Mouse (Mus musculus): ENCODE data around the gene F5. TPM values are rescaled to one million over a fixed set of nuclear protein-coding genes. Genes with fewer than 3 reads are reported as not detected.

The F5 gene
- polyA plus RNA-seq, 1 experiment from 2014 or later: 6.5 TPM

- Histone ChIP-seq H3K4me1 (replicated peaks; ENCODE audit: control insufficient read depth, insufficient read depth, low read length) (no peaks in the 10 kb centered on the region), H3K36me3 (ENCODE audit: control insufficient read depth, insufficient read depth, low read length) (no peaks in the 10 kb centered on the region), H3K9ac (ENCODE audit: low read depth, low read length) (no peak overlapping the region), H3K4me3 (ENCODE audit: low read depth, low read length) (no peak overlapping the region), H3K27me3 (replicated peaks; ENCODE audit: control insufficient read depth, insufficient read depth, low read length) (no peaks in the 10 kb centered on the region), H3K27ac (ENCODE audit: low read depth, low read length) (no peak overlapping the region), H3K4me2 (no peak overlapping the region), H3K9me3 (ENCODE audit: control insufficient read depth, low read length) (no peaks in the 10 kb centered on the region)
- ATAC-seq (replicated peaks; ENCODE audit: low FRiP score) (no peak), DNase-seq (ENCODE audit: low spot score) (no peak)
- WGBS: 79% methylated on average over 4 of the region's 4 CpGs
These were observed 59.3 kb downstream of the F5 start for GRCm38 (mm10) chr1:164210899-164211298.

GRCm38 (mm10) chr1:164212686-164213085 lies 61.0 kb downstream of the F5 start:
- ATAC-seq (replicated peaks; ENCODE audit: low FRiP score) (no peak), DNase-seq (ENCODE audit: low spot score) (no peak)
- Histone ChIP-seq H3K4me1 (replicated peaks; ENCODE audit: control insufficient read depth, insufficient read depth, low read length) (no peaks in the 10 kb centered on the region; the same call in 1 of the 2 replicates), H3K9me3 (ENCODE audit: control insufficient read depth, low read length) (no peaks in the 10 kb centered on the region), H3K27ac (ENCODE audit: low read depth, low read length) (no peak overlapping the region), H3K4me3 (ENCODE audit: low read depth, low read length) (no peak overlapping the region), H3K36me3 (ENCODE audit: control insufficient read depth, insufficient read depth, low read length) (no peaks in the 10 kb centered on the region), H3K9ac (ENCODE audit: low read depth, low read length) (no peak overlapping the region), H3K27me3 (replicated peaks; ENCODE audit: control insufficient read depth, insufficient read depth, low read length) (no peaks in the 10 kb centered on the region), H3K4me2 (no peak overlapping the region)
- WGBS: 73% methylated on average over 8 of the region's 8 CpGs

- Histone ChIP-seq H3K27ac (ENCODE audit: low read depth, low read length) (no peak overlapping the region), H3K9ac (ENCODE audit: low read depth, low read length) (no peak overlapping the region), H3K36me3 (ENCODE audit: control insufficient read depth, insufficient read depth, low read length) (no peaks in the 10 kb centered on the region), H3K27me3 (replicated peaks; ENCODE audit: control insufficient read depth, insufficient read depth, low read length) (no peaks in the 10 kb centered on the region), H3K4me1 (replicated peaks; ENCODE audit: control insufficient read depth, insufficient read depth, low read length) (peaks cover 2% of the 10 kb centered on the region; the same call in 1 of the 2 replicates), H3K4me2 (no peak overlapping the region), H3K4me3 (ENCODE audit: low read depth, low read length) (no peak overlapping the region), H3K9me3 (ENCODE audit: control insufficient read depth, low read length) (no peaks in the 10 kb centered on the region)
- 72% methylated on average over 8 of the region's 8 CpGs for WGBS
- no peak for DNase-seq (ENCODE audit: low spot score)
- ATAC-seq (replicated peaks; ENCODE audit: low FRiP score): no peak
These were observed 62.6 kb downstream of the F5 start for GRCm38 (mm10) chr1:164214190-164214589.

- Histone ChIP-seq H3K4me3 (ENCODE audit: low read depth, low read length) (no peak overlapping the region), H3K27ac (ENCODE audit: low read depth, low read length) (no peak overlapping the region), H3K4me1 (replicated peaks; ENCODE audit: control insufficient read depth, insufficient read depth, low read length) (peaks cover 2% of the 10 kb centered on the region; the same call in 1 of the 2 replicates), H3K36me3 (ENCODE audit: control insufficient read depth, insufficient read depth, low read length) (no peaks in the 10 kb centered on the region), H3K9me3 (ENCODE audit: control insufficient read depth, low read length) (no peaks in the 10 kb centered on the region), H3K9ac (ENCODE audit: low read depth, low read length) (no peak overlapping the region), H3K27me3 (replicated peaks; ENCODE audit: control insufficient read depth, insufficient read depth, low read length) (no peaks in the 10 kb centered on the region), H3K4me2 (no peak overlapping the region)
- WGBS: 69% methylated on average over 3 of the region's 3 CpGs
- no peak for ATAC-seq (replicated peaks; ENCODE audit: low FRiP score)
- no peak for DNase-seq (ENCODE audit: low spot score)
These were observed 63.5 kb downstream of the F5 start for GRCm38 (mm10) chr1:164215097-164215496.

- 81% methylated on average over 6 of the region's 6 CpGs for WGBS
- no peak overlapping the region for H3K9ac ChIP-seq (ENCODE audit: low read depth, low read length)
- H3K9me3 ChIP-seq (ENCODE audit: control insufficient read depth, low read length): no peaks in the 10 kb centered on the region
- H3K27ac ChIP-seq (ENCODE audit: low read depth, low read length): no peak overlapping the region
- H3K4me1 ChIP-seq (replicated peaks; ENCODE audit: control insufficient read depth, insufficient read depth, low read length): peaks cover 2% of the 10 kb centered on the region; the same call in 1 of the 2 replicates
- no peak overlapping the region for H3K4me3 ChIP-seq (ENCODE audit: low read depth, low read length)
- DNase-seq (ENCODE audit: low spot score): no peak
- H3K4me2 ChIP-seq: no peak overlapping the region
- H3K27me3 ChIP-seq (replicated peaks; ENCODE audit: control insufficient read depth, insufficient read depth, low read length): no peaks in the 10 kb centered on the region
- no peak for ATAC-seq (replicated peaks; ENCODE audit: low FRiP score)
- no peaks in the 10 kb centered on the region for H3K36me3 ChIP-seq (ENCODE audit: control insufficient read depth, insufficient read depth, low read length)
These were observed 63.9 kb downstream of the F5 start for GRCm38 (mm10) chr1:164215540-164215939.

GRCm38 (mm10) chr1:164217791-164218685 lies 66.4 kb downstream of the F5 start:
- 45% methylated on average over 15 of the region's 15 CpGs for WGBS

GRCm38 (mm10) chr1:164220261-164220660 lies 68.6 kb downstream of the F5 start:
- H3K9ac ChIP-seq (ENCODE audit: low read depth, low read length): no peak overlapping the region
- peaks cover 2% of the 10 kb centered on the region; the same call in 1 of the 2 replicates for H3K4me1 ChIP-seq (replicated peaks; ENCODE audit: control insufficient read depth, insufficient read depth, low read length)
- no peak overlapping the region for H3K4me3 ChIP-seq (ENCODE audit: low read depth, low read length)
- DNase-seq (ENCODE audit: low spot score) (no peak), ATAC-seq (replicated peaks; ENCODE audit: low FRiP score) (no peak)
- H3K27me3 ChIP-seq (replicated peaks; ENCODE audit: control insufficient read depth, insufficient read depth, low read length): no peaks in the 10 kb centered on the region
- 84% methylated on average over 4 of the region's 4 CpGs for WGBS
- H3K4me2 ChIP-seq: no peak overlapping the region
- H3K9me3 ChIP-seq (ENCODE audit: control insufficient read depth, low read length): no peaks in the 10 kb centered on the region
- H3K27ac ChIP-seq (ENCODE audit: low read depth, low read length): no peak overlapping the region
- no peaks in the 10 kb centered on the region for H3K36me3 ChIP-seq (ENCODE audit: control insufficient read depth, insufficient read depth, low read length)

More at GRCm38 (mm10) chr1:164217791-164218685, 66.4 kb downstream of the F5 start:
- Histone ChIP-seq H3K4me3 (ENCODE audit: low read depth, low read length) (no peak overlapping the region), H3K9ac (ENCODE audit: low read depth, low read length) (no peak overlapping the region), H3K27me3 (replicated peaks; ENCODE audit: control insufficient read depth, insufficient read depth, low read length) (no peaks in the 10 kb centered on the region), H3K36me3 (ENCODE audit: control insufficient read depth, insufficient read depth, low read length) (no peaks in the 10 kb centered on the region), H3K27ac (ENCODE audit: low read depth, low read length) (no peak overlapping the region), H3K9me3 (ENCODE audit: control insufficient read depth, low read length) (no peaks in the 10 kb centered on the region), H3K4me1 (replicated peaks; ENCODE audit: control insufficient read depth, insufficient read depth, low read length) (peaks cover 2% of the 10 kb centered on the region; the same call in 1 of the 2 replicates), H3K4me2 (peak overlapping the region; percentile 20)
- ATAC-seq (replicated peaks; ENCODE audit: low FRiP score) (no peak), DNase-seq (ENCODE audit: low spot score) (no peak)

GRCm38 (mm10) chr1:164223089-164223488 lies 71.5 kb downstream of the F5 start:
- Histone ChIP-seq H3K4me1 (replicated peaks; ENCODE audit: control insufficient read depth, insufficient read depth, low read length) (no peaks in the 10 kb centered on the region; the same call in 1 of the 2 replicates), H3K36me3 (ENCODE audit: control insufficient read depth, insufficient read depth, low read length) (no peaks in the 10 kb centered on the region), H3K9ac (ENCODE audit: low read depth, low read length) (no peak overlapping the region), H3K4me3 (ENCODE audit: low read depth, low read length) (no peak overlapping the region), H3K9me3 (ENCODE audit: control insufficient read depth, low read length) (no peaks in the 10 kb centered on the region), H3K4me2 (no peak overlapping the region), H3K27ac (ENCODE audit: low read depth, low read length) (no peak overlapping the region), H3K27me3 (replicated peaks; ENCODE audit: control insufficient read depth, insufficient read depth, low read length) (no peaks in the 10 kb centered on the region)
- ATAC-seq (replicated peaks; ENCODE audit: low FRiP score): no peak
- DNase-seq (ENCODE audit: low spot score): no peak

Measured in liver, embryonic 11.5 days (tissue).